Mouse (Mus musculus) monocyte, adult 2 months (primary cell): Measurements from ENCODE around the gene Sspn.

Experiments
- DNase-seq, 2 experiments: peaks; one replicate each; pipeline ENCODE4 v3.0.0; 2022; ENCODE audit warnings: low spot score in 2 of 2, low read depth in 1 of 2

Gene Sspn

DNA sequence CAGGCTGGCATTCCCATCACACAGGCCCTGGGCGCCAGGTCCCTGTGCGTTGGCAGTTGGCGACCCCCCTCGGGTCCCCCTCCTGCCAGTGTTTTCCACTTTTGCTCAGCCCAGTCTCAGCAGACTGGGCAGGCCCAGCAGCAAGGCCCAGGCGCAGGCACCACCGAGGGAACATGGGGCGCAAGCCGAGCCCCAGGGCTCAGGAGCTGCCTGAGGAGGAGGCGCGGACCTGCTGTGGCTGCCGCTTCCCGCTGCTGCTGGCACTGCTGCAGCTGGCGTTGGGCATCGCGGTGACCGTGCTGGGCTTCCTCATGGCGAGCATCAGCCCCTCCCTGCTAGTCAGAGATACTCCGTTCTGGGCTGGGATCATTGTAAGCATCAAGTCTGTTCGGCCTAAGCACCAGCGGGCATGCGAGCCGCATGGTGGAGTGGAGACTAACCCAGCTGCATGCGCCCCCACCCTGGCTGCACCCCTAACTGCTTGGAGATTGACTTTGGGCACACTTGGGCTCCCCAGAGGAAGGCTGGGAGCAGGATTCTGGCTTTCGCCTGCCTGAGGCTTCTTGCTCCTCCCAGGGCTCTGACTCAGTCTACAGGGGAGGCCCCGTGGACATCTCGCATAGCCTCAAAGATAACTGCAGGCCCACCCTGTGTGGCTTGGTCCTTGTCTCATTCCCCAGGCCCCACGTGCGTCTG is 2.7 kb downstream of the Sspn start:
- DNase-seq = no peak

DNA sequence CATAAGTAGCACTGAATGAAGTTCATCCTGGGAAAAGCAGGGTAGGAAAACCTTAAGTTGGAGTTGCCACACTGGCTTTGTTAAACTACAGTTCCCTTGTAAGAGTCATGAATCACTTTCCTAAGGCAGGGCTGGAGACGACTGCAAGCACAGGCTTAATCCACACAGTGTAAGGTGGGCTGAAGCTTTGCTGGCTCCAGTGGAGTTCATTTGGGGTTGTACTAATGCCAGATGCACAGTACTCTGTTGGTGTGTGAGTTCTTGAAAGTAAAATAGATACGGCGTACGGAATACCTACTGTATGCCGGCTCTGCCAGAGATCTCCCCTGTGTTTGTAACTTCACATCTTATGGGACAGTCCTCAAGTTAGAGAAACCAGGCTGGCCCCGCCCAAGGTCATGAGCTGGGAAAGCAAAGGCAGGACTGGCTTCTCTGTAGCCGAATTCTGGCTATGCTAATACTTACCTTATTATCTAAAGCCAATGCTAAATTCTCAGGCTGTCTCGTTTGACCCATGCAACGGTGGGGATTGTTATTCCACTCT is 3.3 kb downstream of the Sspn start:
- no peak for DNase-seq

DNA sequence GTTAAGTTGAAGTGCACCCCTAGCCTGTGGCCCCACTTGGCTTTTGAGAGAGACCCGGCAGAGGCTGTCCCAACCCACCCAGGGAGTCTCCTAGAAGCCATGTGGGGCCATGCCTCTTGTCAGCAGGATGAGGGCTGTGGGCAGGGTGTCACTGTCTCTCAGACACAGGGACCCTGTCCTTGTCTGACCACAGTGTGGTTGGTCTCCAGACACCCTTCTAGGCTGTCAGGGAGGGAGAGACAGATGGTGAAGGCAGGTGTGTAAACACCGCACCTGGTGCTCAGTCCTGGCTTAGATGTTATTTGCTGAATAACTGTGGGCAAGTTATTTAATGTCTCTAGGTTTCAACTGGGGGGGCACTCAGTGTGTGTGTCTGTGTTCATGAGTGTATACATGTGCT is 4.5 kb downstream of the Sspn start:
- no peak for DNase-seq

DNA sequence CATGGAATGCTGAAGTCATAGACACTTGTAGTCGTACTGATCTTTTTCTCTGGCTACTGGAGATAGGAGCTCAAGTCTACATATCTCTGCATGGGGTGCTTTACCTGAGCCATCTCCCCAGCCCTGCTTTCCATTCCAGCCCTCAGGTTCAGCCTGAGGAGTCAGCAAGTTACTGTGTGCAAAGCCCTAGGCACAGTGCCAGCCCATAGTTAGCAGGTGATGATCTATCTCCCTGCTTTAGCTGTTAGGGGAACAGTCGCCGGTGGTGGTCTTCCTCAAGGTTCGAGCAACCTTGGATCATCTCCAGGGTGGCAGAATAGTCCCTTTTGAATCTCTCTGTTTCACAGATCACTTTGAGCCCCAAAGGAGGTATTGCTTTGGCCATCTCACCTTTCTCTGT is 5.1 kb downstream of the Sspn start:
- no peak for DNase-seq

DNA sequence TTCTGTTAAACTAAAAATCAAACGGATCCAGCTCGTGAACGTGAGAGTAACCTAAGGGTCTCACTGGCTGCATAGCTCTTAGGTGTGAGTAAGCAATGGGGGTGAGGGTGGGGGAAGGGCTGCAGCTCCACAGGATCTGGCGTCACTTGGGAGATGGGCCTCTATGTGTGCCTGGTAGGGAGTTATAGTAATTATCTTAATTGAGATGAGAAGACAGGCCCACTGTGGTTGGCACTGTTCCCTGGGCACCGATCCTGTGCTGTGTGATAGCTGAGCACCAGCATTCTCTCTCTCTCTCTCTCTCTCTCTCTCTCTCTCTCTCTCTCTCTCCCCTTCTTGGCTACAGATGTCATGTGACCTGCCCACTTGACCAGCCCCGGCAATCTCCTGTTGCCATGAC is 9.4 kb downstream of the Sspn start:
- DNase-seq = no peak

DNA sequence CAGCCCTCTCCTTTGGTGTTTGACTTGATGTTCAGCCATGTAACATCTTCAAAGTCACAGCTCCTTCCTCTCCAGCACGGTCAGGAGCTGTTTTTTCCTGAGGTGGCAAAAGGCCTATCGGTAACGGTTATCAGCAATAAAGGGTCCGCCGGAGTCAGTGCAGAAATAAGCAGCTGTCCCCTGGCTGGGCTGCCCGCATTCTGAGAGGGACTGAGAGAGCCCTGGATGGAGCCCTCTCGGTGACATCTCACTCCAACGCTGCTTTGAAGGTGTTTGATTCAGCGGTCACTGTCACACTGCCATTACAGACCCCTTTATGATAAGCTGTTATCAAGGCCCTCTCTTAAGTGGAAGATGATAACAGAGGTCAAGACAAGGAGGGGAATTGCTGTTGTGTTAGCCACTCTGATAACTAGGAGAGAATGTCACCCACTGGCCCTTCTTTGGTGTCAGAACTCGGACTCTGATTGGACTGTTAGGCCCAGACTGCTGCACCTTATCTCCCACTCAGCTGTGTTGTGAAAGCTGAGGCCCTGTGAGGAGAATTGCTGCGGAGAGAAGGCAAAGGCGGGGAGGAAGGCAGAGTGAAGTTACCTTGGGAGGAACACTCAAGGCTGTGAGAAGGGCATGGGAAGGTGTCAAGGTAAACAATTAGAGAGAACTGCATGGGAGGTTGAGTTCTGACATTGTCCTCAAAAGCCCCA is 11.0 kb downstream of the Sspn start:
- no peak for DNase-seq

DNA sequence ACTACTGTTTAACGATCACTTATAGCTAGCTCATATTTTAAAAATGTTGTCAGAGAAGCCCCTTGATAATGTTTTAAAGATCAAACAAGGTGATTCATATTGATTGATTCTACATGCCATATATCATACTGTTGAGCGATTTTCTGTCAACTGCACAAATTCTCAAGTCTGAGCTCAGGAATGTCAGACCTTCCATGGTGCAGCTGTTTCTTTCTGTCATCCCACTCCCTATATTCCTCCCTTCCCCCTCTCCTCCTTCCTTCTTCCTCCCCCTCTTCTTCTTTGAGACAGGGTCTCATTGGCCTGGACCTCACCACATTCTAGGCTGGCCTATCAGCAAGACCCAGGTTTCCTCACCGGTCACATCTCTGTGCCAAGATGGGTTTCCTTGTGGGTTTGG is 12.0 kb downstream of the Sspn start:
- no peak for DNase-seq

DNA sequence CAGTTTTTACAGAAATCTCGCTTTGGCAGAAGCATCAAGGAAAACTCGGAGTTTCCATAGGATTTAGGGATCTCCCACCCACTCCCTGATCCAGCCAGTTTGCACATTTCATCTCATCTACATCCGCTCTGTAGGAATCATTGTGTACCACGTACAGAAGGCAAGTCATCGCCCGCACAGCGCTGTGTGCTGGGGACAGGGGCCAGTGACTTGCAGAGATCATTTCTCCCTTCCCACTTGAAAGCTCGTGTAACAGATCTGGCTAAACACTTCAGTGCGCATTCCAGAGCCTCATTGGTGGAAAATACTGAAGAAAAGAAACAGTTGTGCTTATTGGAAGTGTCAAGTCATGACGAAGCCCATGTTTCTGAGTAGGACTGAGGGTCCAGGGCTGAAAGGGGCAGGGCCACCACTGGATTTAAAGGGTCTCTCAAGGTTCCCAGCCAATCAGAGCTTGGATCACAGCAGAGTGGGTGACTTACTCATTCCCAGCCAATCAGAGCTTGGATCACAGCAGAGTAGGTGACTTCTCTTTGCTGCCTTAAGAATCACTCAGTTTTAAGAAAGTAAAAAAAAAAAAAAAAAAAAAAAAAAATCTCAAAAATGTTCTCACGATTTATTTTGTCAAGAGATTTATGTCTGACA is 14.4 kb downstream of the Sspn start:
- no peak for DNase-seq

DNA sequence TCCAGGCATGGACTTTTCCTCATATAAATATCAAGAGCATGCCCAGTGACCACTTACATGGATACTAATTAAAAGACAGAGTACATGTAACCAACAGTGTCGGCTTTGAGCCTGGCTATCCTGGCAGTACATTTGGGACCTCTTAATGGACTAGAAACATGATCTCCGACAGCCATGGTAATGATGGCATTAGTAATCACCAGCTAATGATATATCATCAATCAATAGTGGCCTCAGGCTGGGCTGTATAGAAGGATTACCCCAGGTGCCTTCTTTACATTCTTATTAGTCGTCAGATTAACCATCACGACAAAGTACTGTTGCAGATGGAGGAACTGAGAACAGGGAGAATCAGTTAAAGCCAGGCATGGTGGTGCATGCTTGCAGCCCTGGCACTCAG is 17.6 kb downstream of the Sspn start:
- DNase-seq = no peak

DNA sequence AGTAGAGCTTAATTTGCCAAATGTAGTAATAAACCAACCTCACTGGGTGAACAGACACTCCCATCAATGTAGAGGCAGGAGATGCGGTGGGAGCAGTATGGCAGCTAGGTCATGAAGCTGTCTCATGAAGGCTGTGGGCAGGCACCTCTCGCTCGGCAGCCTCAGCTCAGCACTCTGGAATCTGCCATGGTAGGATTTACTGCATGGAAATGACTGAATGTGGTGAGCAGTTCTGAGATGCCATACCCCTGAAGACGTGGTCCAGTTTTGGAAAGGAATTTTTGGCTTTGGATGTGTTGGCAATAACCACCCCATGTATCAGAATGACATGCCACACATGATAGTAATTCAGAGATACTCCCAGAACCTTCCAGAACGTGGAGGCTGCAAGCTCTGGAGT is 19.2 kb downstream of the Sspn start:
- DNase-seq = no peak

DNA sequence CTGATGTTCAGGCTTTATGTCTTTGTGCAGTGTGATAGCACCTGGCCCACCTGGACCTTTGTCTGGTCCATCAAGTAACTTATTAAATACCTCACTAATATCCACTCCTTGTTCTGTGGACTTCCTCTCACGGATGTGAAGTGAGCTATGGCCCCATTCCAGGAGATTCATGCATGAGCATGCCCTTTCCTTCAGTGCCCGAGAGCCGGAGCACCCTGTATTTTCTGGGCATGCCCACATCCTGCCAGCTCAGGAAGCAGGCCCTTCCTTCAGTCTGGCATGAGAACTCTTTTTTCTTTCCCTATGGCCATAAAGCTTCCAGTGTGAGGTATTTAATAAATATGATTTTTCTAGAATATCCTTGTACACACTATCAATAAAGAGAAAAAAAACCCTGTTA is 21.2 kb downstream of the Sspn start:
- DNase-seq = no peak

DNA sequence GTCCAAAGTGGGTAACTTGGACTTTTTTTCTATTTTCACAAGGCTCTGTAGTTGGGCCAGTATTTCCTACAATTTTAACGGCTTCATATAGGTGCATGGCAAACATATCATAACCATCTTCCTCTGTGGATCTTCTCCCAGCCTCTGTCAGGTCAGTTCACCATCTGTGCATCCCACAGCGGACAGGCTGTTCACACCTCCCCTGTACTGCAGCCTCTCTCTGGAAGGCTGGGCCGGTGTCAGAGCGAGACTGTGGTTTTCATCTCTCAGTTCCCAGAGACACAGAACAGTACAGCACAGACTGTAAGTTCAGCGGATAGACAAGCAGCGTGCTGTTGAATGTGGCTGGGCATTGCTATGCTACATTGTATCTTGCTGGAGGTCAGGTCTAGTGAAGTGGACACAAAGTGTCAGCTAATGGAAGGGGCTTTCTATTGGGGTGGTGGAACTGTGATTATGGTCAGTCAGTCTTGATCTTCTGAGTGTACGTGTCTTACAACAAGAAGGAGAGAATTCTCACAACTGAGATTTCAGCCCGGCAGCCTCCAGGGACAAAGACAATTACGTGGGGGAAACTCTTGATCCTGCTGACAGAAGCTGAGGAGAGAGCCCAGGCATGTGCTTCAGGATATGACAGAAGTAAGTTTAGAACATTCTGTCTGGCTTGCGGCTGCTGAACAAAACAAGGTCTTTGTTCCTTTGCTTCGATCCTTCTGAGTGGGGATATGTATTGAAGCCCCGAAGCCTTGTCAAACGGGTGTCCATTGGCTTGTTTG is 21.9 kb downstream of the Sspn start:
- no peak for DNase-seq

DNA sequence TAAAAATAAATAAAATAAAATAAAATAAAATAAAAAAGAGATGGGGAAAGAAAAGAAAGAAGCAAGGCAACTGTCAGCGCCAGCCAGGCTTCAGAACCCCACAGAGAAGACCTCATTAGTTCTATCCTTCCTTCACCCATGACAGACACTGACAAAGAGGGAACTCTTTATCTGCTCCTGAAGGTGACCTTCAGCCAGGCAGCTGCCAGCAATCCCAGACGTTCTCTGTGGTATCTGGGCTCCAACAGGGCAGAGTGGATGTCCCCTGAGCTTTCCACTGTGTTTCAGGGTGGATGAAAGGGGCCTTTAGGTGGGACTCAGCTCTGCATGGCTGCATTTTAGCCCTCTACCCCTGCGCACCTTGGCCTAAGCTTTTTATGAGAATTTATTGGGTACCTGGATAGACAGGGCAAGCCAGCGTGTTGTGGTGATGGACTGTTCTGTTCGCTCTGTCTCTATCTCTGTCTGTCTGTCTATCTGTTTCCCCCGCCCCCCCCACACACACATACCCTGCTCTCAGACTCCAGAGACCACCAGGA is 26.1 kb downstream of the Sspn start:
- no peak for DNase-seq

DNA sequence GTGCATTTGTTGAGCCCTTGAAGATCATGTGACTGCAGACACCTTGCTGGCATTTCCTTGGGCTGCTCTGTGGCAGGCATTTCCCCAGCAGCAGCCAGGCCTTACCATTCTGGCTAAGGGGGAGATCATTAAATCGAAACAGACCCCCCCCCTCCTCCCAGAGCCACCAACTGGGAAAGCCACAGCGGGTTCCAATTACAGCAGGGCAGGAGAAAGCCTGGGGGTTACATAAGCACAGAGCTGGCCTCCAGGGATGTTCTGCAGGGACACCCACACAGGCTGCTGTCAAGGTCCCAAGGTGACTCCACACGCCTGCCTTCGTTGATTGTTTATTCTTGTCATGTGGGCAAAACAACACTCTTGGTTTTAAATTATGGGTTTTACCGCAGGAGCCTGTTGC is 26.6 kb downstream of the Sspn start:
- no peak for DNase-seq

DNA sequence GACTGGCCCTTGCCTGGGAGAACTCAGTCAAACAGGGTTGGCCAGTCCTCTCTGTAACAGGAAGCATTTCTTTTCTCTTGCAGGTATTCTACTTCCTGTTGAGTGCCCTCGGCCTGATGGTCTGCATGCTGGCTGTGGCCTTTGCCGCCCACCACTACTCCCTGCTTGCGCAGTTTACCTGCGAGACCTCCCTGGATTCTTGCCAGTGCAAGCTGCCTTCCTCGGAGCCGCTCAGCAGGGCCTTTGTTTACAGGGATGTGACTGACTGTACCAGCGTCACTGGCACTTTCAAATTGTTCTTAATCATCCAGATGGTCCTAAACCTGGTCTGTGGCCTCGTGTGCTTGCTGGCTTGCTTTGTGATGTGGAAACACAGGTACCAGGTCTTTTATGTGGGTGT is 29.6 kb downstream of the Sspn start:
- no peak for DNase-seq

DNA sequence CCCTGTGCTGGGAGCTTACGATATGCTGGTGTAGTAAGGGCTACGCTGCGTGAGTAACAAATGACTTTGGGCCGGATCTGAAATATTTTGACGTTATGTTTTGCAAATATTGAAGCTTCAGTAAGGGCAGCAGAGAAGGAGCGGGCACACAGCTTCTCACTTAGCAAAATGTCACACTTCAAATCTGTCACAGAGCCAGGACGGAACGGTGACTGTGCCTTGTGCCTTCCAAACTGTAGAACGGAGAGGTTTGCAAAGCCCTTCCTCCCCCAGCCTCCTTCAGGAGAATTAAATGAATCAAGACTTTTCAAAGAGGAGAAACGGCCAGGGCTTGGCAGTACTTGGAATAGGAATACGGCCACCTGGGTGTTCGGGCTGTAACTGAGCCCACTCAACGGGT is 32.5 kb downstream of the Sspn start:
- no peak for DNase-seq

DNA sequence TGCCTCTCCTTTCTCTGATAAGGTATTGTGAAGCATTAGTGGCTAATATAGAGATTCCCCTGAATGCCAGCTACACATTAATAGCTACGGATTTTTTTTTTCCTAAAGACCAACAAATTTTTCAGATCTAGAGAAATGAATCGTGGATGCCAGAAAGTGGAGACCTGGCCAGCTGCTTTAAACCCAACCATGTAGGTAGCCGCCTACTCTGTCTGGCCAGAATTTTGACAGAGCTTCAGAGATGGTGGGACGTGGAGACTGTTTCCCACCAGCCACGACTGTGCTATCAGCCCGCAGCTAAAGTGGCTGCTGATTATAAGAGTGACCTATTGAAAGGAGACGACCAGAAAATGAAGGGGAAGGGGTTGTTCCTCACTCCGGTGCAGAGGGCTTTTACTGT is 36.3 kb downstream of the Sspn start:
- DNase-seq = no peak

DNA sequence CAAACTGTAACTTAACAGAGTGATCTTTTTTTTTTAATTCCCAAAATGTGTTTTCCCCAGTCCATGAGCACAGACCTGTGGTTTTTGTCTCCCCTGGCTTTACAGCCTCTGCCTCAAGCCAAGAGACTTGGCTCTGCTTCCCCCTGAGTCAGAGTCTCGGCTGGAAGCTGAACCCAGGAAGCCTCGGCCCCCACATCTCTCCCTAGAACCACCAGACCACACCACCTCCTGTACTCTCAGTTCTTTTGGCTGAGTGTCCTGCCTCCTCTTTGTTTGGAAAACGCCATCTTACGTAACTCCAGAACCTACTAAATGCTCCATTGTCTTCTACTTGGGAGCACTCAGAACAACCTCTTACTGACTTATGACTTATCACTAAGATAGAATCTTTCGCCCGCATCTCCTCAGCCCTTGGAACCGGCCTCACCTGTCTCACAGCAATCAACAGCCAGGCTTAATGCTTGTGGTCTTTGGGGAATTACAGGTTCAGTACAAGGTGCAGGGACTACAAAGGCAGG is 36.9 kb downstream of the Sspn start:
- DNase-seq = no peak

DNA sequence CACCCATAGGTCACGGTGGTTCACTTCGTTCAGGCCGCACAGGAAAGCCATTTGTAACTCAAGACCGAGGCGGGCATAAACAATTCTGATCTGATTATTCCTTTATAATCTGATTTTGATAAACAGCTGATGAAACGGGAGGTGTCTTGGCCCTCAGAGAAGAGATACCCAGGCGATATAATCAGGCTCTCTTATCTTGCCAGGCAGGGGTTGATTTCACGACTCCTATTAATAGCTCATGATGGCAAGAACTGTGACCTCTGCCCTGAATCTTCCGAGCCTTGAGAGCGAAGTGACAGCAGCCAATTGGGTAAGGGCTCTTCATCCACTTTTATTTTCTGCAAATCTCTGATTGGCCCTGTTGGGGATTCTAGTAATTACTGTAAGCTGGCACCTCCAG is 37.4 kb downstream of the Sspn start:
- no peak for DNase-seq

DNA sequence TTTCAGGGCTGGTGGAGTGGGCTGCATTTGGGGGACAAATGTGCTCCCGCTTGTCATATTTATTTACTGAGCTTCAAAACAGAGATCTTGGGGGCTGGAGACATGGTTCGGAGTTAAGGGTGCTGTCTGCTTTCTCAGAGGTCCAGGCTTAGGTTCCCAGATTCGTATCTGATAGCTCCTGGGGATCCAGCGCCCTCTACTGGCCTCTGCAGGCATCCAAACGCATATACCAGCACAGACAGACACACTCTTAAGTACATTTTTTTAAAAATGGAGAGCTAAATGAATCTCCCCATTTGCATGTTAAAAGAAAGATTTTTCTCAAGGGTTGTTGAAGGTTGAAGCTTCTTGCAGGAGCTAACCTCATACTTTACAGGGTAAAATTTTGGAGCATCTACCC is 38.1 kb downstream of the Sspn start:
- no peak for DNase-seq

DNA sequence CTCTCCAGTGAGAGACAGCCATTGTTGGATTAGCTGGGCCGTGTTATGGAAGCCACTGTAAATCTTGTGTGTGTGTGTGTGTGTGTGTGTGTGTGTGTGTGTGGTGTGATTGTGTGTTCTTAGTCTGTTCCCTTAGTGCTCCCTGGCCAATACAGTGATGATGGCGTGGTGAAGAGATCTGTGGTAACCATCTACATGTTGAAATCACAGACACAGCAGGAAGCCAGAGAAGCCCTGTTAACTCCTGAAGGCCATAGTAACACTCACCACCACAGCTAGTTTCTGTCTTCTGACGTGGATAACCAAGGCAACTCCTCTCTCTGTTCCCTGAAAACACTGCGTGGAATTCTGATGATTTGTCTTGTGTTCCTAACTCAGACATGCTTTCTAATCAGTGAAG is 40.7 kb downstream of the Sspn start:
- DNase-seq = no peak
